Mouse (Mus musculus) heart, adult 2 months (tissue): Measurements from ENCODE around the gene Sesn1. TPM values are rescaled to one million over a fixed set of nuclear protein-coding genes. Genes with fewer than 3 reads are reported as not detected.
"Not testable (repeated sequence)": the region's sequence is repeated elsewhere in the genome, so short reads cannot be mapped to it uniquely, and the experiment has no call there.

Experiments
- DNase-seq, 2 experiments: peaks; one replicate each; pipeline ENCODE4 v3.0.0; 2021
- H3K27ac ChIP-seq: fragments of 200-600 bp; 2 replicates; pipeline ENCODE4 v1.8.1; 2022
- H3K27me3 ChIP-seq: fragments of 200-500 bp; 2 replicates; pipeline ENCODE4 v1.6.1; 2012; ENCODE audit warnings: mild to moderate bottlenecking, low read length, inconsistent platforms, mixed read lengths; ENCODE audit not compliant: control insufficient read depth, insufficient read depth
- H3K36me3 ChIP-seq: fragments of 200-500 bp; 2 replicates; pipeline ENCODE4 v1.6.1; 2012; ENCODE audit warnings: low read length, inconsistent platforms; ENCODE audit not compliant: control insufficient read depth, insufficient read depth
- H3K4me1 ChIP-seq: fragments of 200-500 bp; 2 replicates; pipeline ENCODE4 v1.6.1; 2011; ENCODE audit warnings: low read length; ENCODE audit not compliant: control insufficient read depth, insufficient read depth
- H3K4me3 ChIP-seq: fragments of 200-600 bp; 2 replicates; pipeline ENCODE4 v1.8.1; 2022
- H3K79me2 ChIP-seq: fragments of 200-500 bp; replicated peaks from 2 replicates; pipeline ENCODE4 v1.6.1; 2012; ENCODE audit warnings: mild to moderate bottlenecking, inconsistent platforms, low read length, moderate library complexity, mixed read lengths; ENCODE audit not compliant: control insufficient read depth, insufficient read depth
- H3K9ac ChIP-seq: fragments of 200-500 bp; 2 replicates; pipeline ENCODE4 v1.6.1; 2012; ENCODE audit warnings: low read depth, mild to moderate bottlenecking, control low read depth, inconsistent platforms, low read length, mixed read lengths
- CTCF ChIP-seq: fragments of 200-600 bp; IDR thresholded peaks from 2 replicates; pipeline ENCODE4 v1.8.1; 2022; ENCODE audit warnings: antibody characterized with exemption, mild to moderate bottlenecking, moderate library complexity
- EP300 ChIP-seq: fragments of 200-500 bp; IDR thresholded peaks from 2 replicates; pipeline ENCODE4 v1.6.1; 2011; ENCODE audit warnings: low read depth, low read length, control low read depth; ENCODE audit not compliant: insufficient read depth
- POLR2A ChIP-seq: fragments of 200-500 bp; IDR thresholded peaks from 2 replicates; pipeline ENCODE4 v1.6.1; 2011; ENCODE audit warnings: mild to moderate bottlenecking, low read depth, low read length, control low read depth; ENCODE audit not compliant: insufficient read depth
- WGBS: fragments of 180-500 bp; shearing (Covaris S2); methylation state at CpG from one replicate; pipeline ENCODE4 v1.1.7; 2018; 5-methylcytosine and 5-hydroxymethylcytosine counted together
- intact Hi-C: fragments of 180-260 bp; cut with DNase I; formaldehyde crosslinking; loops from one replicate; pipeline ENCODE4 v1.15.1; 2025
- polyA plus RNA-seq: library from polyadenylated mRNA; depleted of rRNA; stranded (reverse); fragments of >200 nt; gene quantifications from 2 replicates; pipeline ENCODE4 v1.2.3, GENCODE M21; 2012
- total RNA-seq, 2 experiments: library from RNA; stranded (reverse); gene quantifications; 2 replicates each; pipeline ENCODE4 v1.2.3; 2021

Sesn1 gene
- total and polyA plus RNA-seq, 3 experiments: 47.8 to 121 (median 120) TPM

GRCm38 (mm10) chr10:41819307-41819706 lies 9.6 kb downstream of the Sesn1 start:
- DNase-seq: no peak
- Histone ChIP-seq H3K79me2 (peaks cover 8% of the 10 kb centered on the region), H3K27ac (peak overlapping the region; percentile 72), H3K4me3 (no peak overlapping the region), H3K4me1 (peaks cover 12% of the 10 kb centered on the region), H3K36me3 (peaks cover 9% of the 10 kb centered on the region; the same call in 1 of the 2 replicates), H3K27me3 (no peaks in the 10 kb centered on the region), H3K9ac (no peak overlapping the region)
- TF ChIP-seq POLR2A: no peak
- no peak for TF ChIP-seq EP300
- TF ChIP-seq CTCF: no peak
- intact Hi-C loops: loop anchor here (10.0 kb wide), 1 partner anchor 685 kb away; the partner anchor contains the start of gene Snx3
- 52% methylated on average over 3 of the region's 3 CpGs for WGBS

- Histone ChIP-seq H3K36me3 (peaks cover 9% of the 10 kb centered on the region; the same call in 1 of the 2 replicates), H3K27me3 (no peaks in the 10 kb centered on the region), H3K27ac (peak overlapping the region; percentile 72), H3K4me3 (no peak overlapping the region), H3K9ac (no peak overlapping the region), H3K79me2 (peaks cover 6% of the 10 kb centered on the region), H3K4me1 (peaks cover 11% of the 10 kb centered on the region)
- intact Hi-C loops: no loop called here
- TF ChIP-seq EP300 (no peak), POLR2A (no peak), CTCF (no peak)
- 92% methylated on average over 5 of the region's 5 CpGs for WGBS
- DNase-seq: no peak
Measured at GRCm38 (mm10) chr10:41820401-41820800, 10.7 kb downstream of the Sesn1 start.

- Histone ChIP-seq H3K9ac (no peak overlapping the region), H3K4me1 (peaks cover 11% of the 10 kb centered on the region), H3K27ac (peak overlapping the region; percentile 58), H3K4me3 (no peak overlapping the region), H3K79me2 (peaks cover 4% of the 10 kb centered on the region), H3K27me3 (no peaks in the 10 kb centered on the region), H3K36me3 (peaks cover 9% of the 10 kb centered on the region; the same call in 1 of the 2 replicates)
- intact Hi-C loops: no loop called here
- no peak for TF ChIP-seq EP300
- no peak for TF ChIP-seq CTCF
- TF ChIP-seq POLR2A: no peak
- WGBS: 78% methylated on average over 6 of the region's 6 CpGs
- DNase-seq: no peak
Measured at GRCm38 (mm10) chr10:41821171-41821570, 11.4 kb downstream of the Sesn1 start.

- intact Hi-C loops: no loop called here
- peak overlapping the region; percentile 58 for H3K27ac ChIP-seq
Measured at GRCm38 (mm10) chr10:41822573-41823281, 13.0 kb downstream of the Sesn1 start.

GRCm38 (mm10) chr10:41823282-41823675 lies 13.5 kb downstream of the Sesn1 start:
- H3K4me1 ChIP-seq, DNase-seq, H3K4me3 ChIP-seq, intact Hi-C loops, H3K79me2 ChIP-seq, H3K9ac ChIP-seq, H3K27me3 ChIP-seq, H3K36me3 ChIP-seq: not testable (repeated sequence)
- H3K27ac ChIP-seq: peak overlapping the region; percentile 58; the same call in 1 of the 2 replicates
- WGBS: 82% methylated on average over 4 of the region's 4 CpGs

More at GRCm38 (mm10) chr10:41822573-41823281, 13.0 kb downstream of the Sesn1 start:
- Histone ChIP-seq H3K27me3 (no peaks in the 10 kb centered on the region), H3K4me1 (peaks cover 8% of the 10 kb centered on the region), H3K79me2 (peaks cover 2% of the 10 kb centered on the region), H3K36me3 (peaks cover 6% of the 10 kb centered on the region; the same call in 1 of the 2 replicates), H3K9ac (no peak overlapping the region), H3K4me3 (no peak overlapping the region)
- WGBS: 42% methylated on average over 5 of the region's 5 CpGs
- no peak for DNase-seq
- TF ChIP-seq CTCF (no peak), POLR2A (no peak), EP300 (no peak)

GRCm38 (mm10) chr10:41823916-41824315 lies 14.2 kb downstream of the Sesn1 start:
- H3K27me3 ChIP-seq: no peaks in the 10 kb centered on the region
- peaks cover 6% of the 10 kb centered on the region for H3K79me2 ChIP-seq
- TF ChIP-seq POLR2A (no peak), EP300 (no peak), CTCF (no peak)
- H3K27ac ChIP-seq: peak overlapping the region; percentile 22; the same call in 1 of the 2 replicates
- WGBS: 48% methylated on average over 4 of the region's 4 CpGs
- no peak overlapping the region for H3K4me3 ChIP-seq
- no peak for DNase-seq
- intact Hi-C loops: no loop called here
- no peak overlapping the region for H3K9ac ChIP-seq
- peaks cover 6% of the 10 kb centered on the region for H3K36me3 ChIP-seq
- peaks cover 12% of the 10 kb centered on the region for H3K4me1 ChIP-seq
